Mouse (Mus musculus) G1E (cell line): ENCODE data around the gene Trim8. TPM values are rescaled to one million over a fixed set of nuclear protein-coding genes. Genes with fewer than 3 reads are reported as not detected.

Experiments used
- ATAC-seq: 2 replicates; pipeline ENCODE4 v1.8.0; 2016; ENCODE audit warnings: mild to moderate bottlenecking; ENCODE audit not compliant: insufficient number of reproducible peaks, poor library complexity, low FRiP score, severe bottlenecking; ENCODE audit errors: extremely low read depth
- DNase-seq: peaks from one replicate; pipeline ENCODE4 v3.0.0; 2012; ENCODE audit warnings: low spot score
- H3K27me3 ChIP-seq: 2 replicates; pipeline ENCODE4 v1.6.1; 2012; ENCODE audit warnings: mild to moderate bottlenecking, low read length, inconsistent platforms; ENCODE audit not compliant: insufficient read depth
- H3K36me3 ChIP-seq: replicated peaks from 2 replicates; pipeline ENCODE3; 2012; ENCODE audit warnings: mild to moderate bottlenecking, inconsistent platforms
- H3K4me1 ChIP-seq: 2 replicates; pipeline ENCODE4 v1.6.1; 2012; ENCODE audit warnings: low read depth, low read length, inconsistent platforms, mixed read lengths; ENCODE audit not compliant: insufficient read depth
- H3K4me3 ChIP-seq: 2 replicates; pipeline ENCODE4 v1.5.1; 2012; ENCODE audit warnings: low read depth, mild to moderate bottlenecking, inconsistent platforms, low read length, moderate library complexity, mixed read lengths
- H3K9me3 ChIP-seq: replicated peaks from 2 replicates; pipeline ENCODE4 v1.6.1; 2012; ENCODE audit warnings: inconsistent platforms
- CTCF ChIP-seq: IDR thresholded peaks from 2 replicates; pipeline ENCODE4 v1.5.1; 2012; ENCODE audit warnings: low read depth, low read length, inconsistent platforms, mixed read lengths
- GATA1 ChIP-seq: IDR thresholded peaks from 2 replicates; pipeline ENCODE4 v1.6.1; 2012; ENCODE audit warnings: borderline replicate concordance, low read length, inconsistent platforms, mixed read lengths
- GATA2 ChIP-seq: IDR thresholded peaks from 2 replicates; pipeline ENCODE4 v1.6.1; 2012; ENCODE audit warnings: low read depth, low read length, inconsistent platforms, borderline replicate concordance
- POLR2AphosphoS5 ChIP-seq: IDR thresholded peaks from 2 replicates; pipeline ENCODE4 v1.6.1; 2012; ENCODE audit warnings: low read depth, low read length, inconsistent platforms; ENCODE audit not compliant: insufficient replicate concordance
- TAL1 ChIP-seq: conservative IDR thresholded peaks from 2 replicates; pipeline ENCODE4 v1.6.1; 2012; ENCODE audit warnings: low read depth, low read length, inconsistent platforms, mixed read lengths
- polyA plus RNA-seq: library from polyadenylated mRNA; stranded (reverse); fragments of >175 nt; gene quantifications from 2 replicates; pipeline ENCODE4 v1.2.3, GENCODE M21; 2012
- total RNA-seq, 2 experiments: library from RNA; stranded (forward) in 1 of 2; stranded (reverse) in 1 of 2; fragments of 200-1000 nt in 1 of 2; fragments of >200 nt in 1 of 2; fragmentation: Nextera tagmentation in 1 of 2; gene quantifications; 2 replicates each; pipeline ENCODE4 v1.2.3; 2014 to 2017

Gene Trim8
- total and polyA plus RNA-seq, 3 experiments: 20.3 to 66.0 (median 22.7) TPM

DNA sequence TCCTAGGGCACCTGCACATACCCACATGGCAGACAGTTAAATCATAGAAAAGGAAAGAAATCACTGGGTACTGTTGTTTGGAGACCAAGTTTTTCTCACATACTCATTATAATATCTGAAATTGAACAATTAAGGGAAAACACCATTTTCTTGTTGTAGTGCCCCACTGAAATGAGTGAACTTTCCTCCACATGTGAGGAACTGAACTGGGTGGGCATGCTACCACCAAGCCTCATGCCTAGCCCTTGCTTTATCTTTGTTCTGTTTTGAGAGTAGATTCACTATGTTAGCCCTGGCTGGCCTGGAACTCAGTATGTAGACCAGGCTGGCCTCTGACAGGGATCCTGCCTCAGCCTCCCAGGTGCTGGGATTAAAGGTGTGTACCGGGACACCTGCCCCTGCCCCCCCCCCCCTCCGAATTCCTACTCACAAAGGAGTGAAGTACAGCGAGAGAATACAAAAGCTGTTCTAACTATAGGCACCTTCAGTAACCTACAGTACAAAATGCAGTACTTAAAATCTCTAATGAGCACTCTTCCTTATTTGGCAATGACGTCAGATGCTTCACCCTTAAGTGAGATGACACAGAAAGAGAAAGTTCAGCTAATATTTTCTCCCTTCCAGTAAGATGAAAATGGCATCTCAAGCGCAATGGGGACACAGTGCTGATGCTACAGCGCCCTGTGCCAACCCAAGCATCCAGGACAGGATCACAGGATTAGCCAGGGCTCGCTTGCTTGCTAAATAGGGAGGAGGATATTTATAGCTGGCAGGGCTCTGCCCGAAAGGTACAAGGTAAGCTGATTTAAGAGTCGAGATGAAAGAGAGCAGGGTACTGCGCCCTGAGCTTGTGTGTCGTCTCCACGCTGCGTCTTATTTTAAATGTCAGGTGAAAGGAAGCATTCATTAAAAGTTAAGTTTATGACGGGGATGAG, 61.3 kb downstream of the Trim8 start:
- TF ChIP-seq POLR2AphosphoS5 (no peak), CTCF (no peak)
- Histone ChIP-seq H3K9me3 (no peaks in the 10 kb centered on the region), H3K36me3 (no peaks in the 10 kb centered on the region), H3K4me3 (no peak overlapping the region), H3K4me1 (peaks cover 6% of the 10 kb centered on the region; the same call in 1 of the 2 replicates), H3K27me3 (peaks cover 6% of the 10 kb centered on the region; the same call in 1 of the 2 replicates)
- ATAC-seq (no peak), DNase-seq (no peak)

GRCm38 (mm10) chr19:46563603-46564002, 62.1 kb downstream of the Trim8 start:
- ATAC-seq: no peak
- Histone ChIP-seq H3K9me3 (no peaks in the 10 kb centered on the region), H3K4me3 (no peak overlapping the region), H3K27me3 (peaks cover 4% of the 10 kb centered on the region; the same call in 1 of the 2 replicates), H3K4me1 (peaks cover 6% of the 10 kb centered on the region; the same call in 1 of the 2 replicates), H3K36me3 (no peaks in the 10 kb centered on the region)
- DNase-seq: no peak
- no peak for TF ChIP-seq TAL1
- no peak for TF ChIP-seq POLR2AphosphoS5
- TF ChIP-seq GATA2: no peak
- TF ChIP-seq CTCF: no peak
- no peak for TF ChIP-seq GATA1

DNA sequence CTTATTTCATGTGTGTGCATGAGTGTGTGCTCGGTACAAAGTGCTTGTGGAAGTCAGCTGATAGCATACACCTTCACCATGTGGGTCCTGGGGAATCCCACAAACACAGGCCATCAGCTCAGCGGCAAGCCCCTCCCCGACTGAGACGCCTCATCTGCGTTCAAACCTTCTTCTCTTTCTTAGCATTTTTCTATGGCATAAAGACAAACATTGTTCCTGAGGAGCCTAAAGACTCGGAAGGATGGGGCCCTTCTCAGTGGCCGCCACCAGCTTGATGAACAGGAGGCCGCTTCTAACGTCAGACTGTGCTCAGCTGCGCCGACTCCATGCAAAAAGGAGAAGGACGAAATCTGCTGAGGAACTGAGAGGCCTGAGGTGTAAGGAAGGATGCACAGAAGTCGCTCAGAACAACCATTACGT, 62.6 kb downstream of the Trim8 start:
- H3K36me3 ChIP-seq: no peaks in the 10 kb centered on the region
- H3K4me3 ChIP-seq: no peak overlapping the region
- ATAC-seq: no peak
- DNase-seq: no peak
- no peaks in the 10 kb centered on the region for H3K9me3 ChIP-seq
- H3K27me3 ChIP-seq: peaks cover 1% of the 10 kb centered on the region; the same call in 1 of the 2 replicates
- peaks cover 6% of the 10 kb centered on the region; the same call in 1 of the 2 replicates for H3K4me1 ChIP-seq
- TF ChIP-seq POLR2AphosphoS5 (no peak), GATA1 (no peak), CTCF (no peak), GATA2 (no peak), TAL1 (no peak)

Other genes with a start within 250 kb of the Trim8 start
- gene Nfkb2, start 197.4 kb upstream of the Trim8 start, total RNA-seq (2014; fragmentation: Nextera tagmentation): 11.3 and 12.6 TPM in 2 replicates
- 9.7 and 12.5 TPM in 2 replicates for gene Nfkb2, start 197.4 kb upstream of the Trim8 start, total RNA-seq (2017)
- 40.4 and 40.8 TPM in 2 replicates for gene Nfkb2, start 197.4 kb upstream of the Trim8 start, polyA plus RNA-seq
- gene Psd, start 174.5 kb upstream of the Trim8 start, total RNA-seq (2014; fragmentation: Nextera tagmentation): 1.6 TPM in 1 of 2 replicates, not detected in the other
- 0.23 and 1.1 TPM in 2 replicates for gene Psd, start 174.5 kb upstream of the Trim8 start, total RNA-seq (2017)
- 0.41 and 0.74 TPM in 2 replicates for gene Psd, start 174.5 kb upstream of the Trim8 start, polyA plus RNA-seq
- gene Fbxl15, start 173.5 kb upstream of the Trim8 start, total RNA-seq (2014; fragmentation: Nextera tagmentation): 2.0 and 2.2 TPM in 2 replicates
- 2.5 and 3.8 TPM in 2 replicates for gene Fbxl15, start 173.5 kb upstream of the Trim8 start, total RNA-seq (2017)
- gene Fbxl15, start 173.5 kb upstream of the Trim8 start, polyA plus RNA-seq: 15.2 and 16.5 TPM in 2 replicates
- 39.2 and 73.6 TPM in 2 replicates for gene Cuedc2, start 163.0 kb upstream of the Trim8 start, total RNA-seq (2014; fragmentation: Nextera tagmentation)
- gene Cuedc2, start 163.0 kb upstream of the Trim8 start, total RNA-seq (2017): 142 and 148 TPM in 2 replicates
- 124 and 147 TPM in 2 replicates for gene Cuedc2, start 163.0 kb upstream of the Trim8 start, polyA plus RNA-seq
- not detected in 2 replicates for gene Mfsd13a, start 160.6 kb upstream of the Trim8 start, total RNA-seq (2014; fragmentation: Nextera tagmentation)
- gene Mfsd13a, start 160.6 kb upstream of the Trim8 start, total RNA-seq (2017): not detected in 2 replicates
- 0.08 and 0.20 TPM in 2 replicates for gene Mfsd13a, start 160.6 kb upstream of the Trim8 start, polyA plus RNA-seq
- gene 2310034G01Rik, start 151.4 kb upstream of the Trim8 start, total RNA-seq (2014; fragmentation: Nextera tagmentation): not detected in 2 replicates
- not detected in 2 replicates for gene 2310034G01Rik, start 151.4 kb upstream of the Trim8 start, total RNA-seq (2017)
- not detected in 2 replicates for gene 2310034G01Rik, start 151.4 kb upstream of the Trim8 start, polyA plus RNA-seq
- 75.4 and 92.4 TPM in 2 replicates for gene Actr1a, start 106.0 kb upstream of the Trim8 start, total RNA-seq (2014; fragmentation: Nextera tagmentation)
- 84.5 and 85.6 TPM in 2 replicates for gene Actr1a, start 106.0 kb upstream of the Trim8 start, total RNA-seq (2017)
- 19.1 and 24.3 TPM in 2 replicates for gene Actr1a, start 106.0 kb upstream of the Trim8 start, polyA plus RNA-seq
- 25.7 and 30.1 TPM in 2 replicates for gene Sufu, start 104.8 kb upstream of the Trim8 start, total RNA-seq (2014; fragmentation: Nextera tagmentation)
- 5.0 and 5.1 TPM in 2 replicates for gene Sufu, start 104.8 kb upstream of the Trim8 start, total RNA-seq (2017)
- 31.8 and 38.3 TPM in 2 replicates for gene Sufu, start 104.8 kb upstream of the Trim8 start, polyA plus RNA-seq
- gene Arl3, start 71.5 kb downstream of the Trim8 start, total RNA-seq (2014; fragmentation: Nextera tagmentation): 5.2 and 12.0 TPM in 2 replicates
- 16.4 and 18.9 TPM in 2 replicates for gene Arl3, start 71.5 kb downstream of the Trim8 start, total RNA-seq (2017)
- gene Arl3, start 71.5 kb downstream of the Trim8 start, polyA plus RNA-seq: 6.6 and 7.9 TPM in 2 replicates
- 0.83 and 5.9 TPM in 2 replicates for gene Sfxn2, start 71.7 kb downstream of the Trim8 start, total RNA-seq (2014; fragmentation: Nextera tagmentation)
- 2.3 and 2.8 TPM in 2 replicates for gene Sfxn2, start 71.7 kb downstream of the Trim8 start, total RNA-seq (2017)
- 0.74 and 1.6 TPM in 2 replicates for gene Sfxn2, start 71.7 kb downstream of the Trim8 start, polyA plus RNA-seq
- gene Wbp1l, start 97.4 kb downstream of the Trim8 start, total RNA-seq (2014; fragmentation: Nextera tagmentation): 28.9 and 41.5 TPM in 2 replicates
- 31.9 TPM in 2 replicates for gene Wbp1l, start 97.4 kb downstream of the Trim8 start, total RNA-seq (2017)
- 52.9 and 53.3 TPM in 2 replicates for gene Wbp1l, start 97.4 kb downstream of the Trim8 start, polyA plus RNA-seq
- not detected in 2 replicates for gene Cyp17a1, start 171.5 kb downstream of the Trim8 start, total RNA-seq (2014; fragmentation: Nextera tagmentation)
- gene Cyp17a1, start 171.5 kb downstream of the Trim8 start, total RNA-seq (2017): 0.06 and 0.22 TPM in 2 replicates
- not detected in 2 replicates for gene Cyp17a1, start 171.5 kb downstream of the Trim8 start, polyA plus RNA-seq
- gene Borcs7, start 188.2 kb downstream of the Trim8 start, total RNA-seq (2014; fragmentation: Nextera tagmentation): 6.5 and 9.5 TPM in 2 replicates
- gene Borcs7, start 188.2 kb downstream of the Trim8 start, total RNA-seq (2017): 4.4 and 5.1 TPM in 2 replicates
- gene Borcs7, start 188.2 kb downstream of the Trim8 start, polyA plus RNA-seq: 0.88 and 1.5 TPM in 2 replicates
- gene As3mt, start 205.8 kb downstream of the Trim8 start, total RNA-seq (2014; fragmentation: Nextera tagmentation): not detected in 2 replicates
- gene As3mt, start 205.8 kb downstream of the Trim8 start, total RNA-seq (2017): 0.17 and 0.49 TPM in 2 replicates
- gene As3mt, start 205.8 kb downstream of the Trim8 start, polyA plus RNA-seq: not detected in 2 replicates